Mouse (Mus musculus) CH12.LX (cell line): ENCODE measurements around the gene Wdr90. TPM values are rescaled to one million over a fixed set of nuclear protein-coding genes. Genes with fewer than 3 reads are reported as not detected.

Experiments used
- DNase-seq: peaks from one replicate; pipeline ENCODE4 v3.0.0-alpha.2; 2013; ENCODE audit errors: extremely low read depth
- H3K27ac ChIP-seq: 2 replicates; pipeline ENCODE4 v1.5.1; 2012; ENCODE audit warnings: low read depth, mild to moderate bottlenecking, control low read depth, moderate library complexity; ENCODE audit not compliant: insufficient read depth
- H3K27me3 ChIP-seq: replicated peaks from 2 replicates; pipeline ENCODE3; 2012; ENCODE audit warnings: inconsistent platforms
- H3K36me3 ChIP-seq, 2 experiments: replicated peaks in 1 of 2; 2 replicates each; pipeline versions ENCODE3 to v1.6.1; 2012; ENCODE audit warnings: inconsistent platforms in 1 of 2, low read length in 1 of 2, mild to moderate bottlenecking in 1 of 2, mixed read lengths in 1 of 2, moderate library complexity in 1 of 2; ENCODE audit not compliant: control insufficient read depth in 1 of 2, insufficient read depth in 1 of 2
- H3K4me1 ChIP-seq, 2 experiments: 2 replicates each; pipeline ENCODE4 v1.6.1; 2012; ENCODE audit warnings: inconsistent platforms in 1 of 2, moderate library complexity in 1 of 2; ENCODE audit not compliant: insufficient read depth in 2 of 2, control insufficient read depth in 1 of 2
- H3K4me2 ChIP-seq: 2 replicates; pipeline ENCODE4 v1.6.1; 2012; ENCODE audit warnings: low read depth, mild to moderate bottlenecking, control low read depth; ENCODE audit not compliant: poor library complexity, insufficient read depth, severe bottlenecking
- H3K4me3 ChIP-seq, 3 experiments: fragments of 150-350 bp in 1 of 3; sonication (generic) in 1 of 3; replicated peaks in 1 of 3; 2 replicates each; pipeline versions ENCODE3 to v1.5.1; 2011 to 2012; ENCODE audit warnings: low read depth in 2 of 3, low read length in 2 of 3, mild to moderate bottlenecking in 2 of 3, moderate library complexity in 2 of 3, control low read depth in 1 of 3, improper control_type of control experiment in 1 of 3, inconsistent platforms in 1 of 3, mixed read lengths in 1 of 3; ENCODE audit not compliant: poor library complexity in 1 of 3
- H3K79me2 ChIP-seq: replicated peaks from 2 replicates; pipeline ENCODE4 v1.6.1; 2012; ENCODE audit warnings: mild to moderate bottlenecking, moderate library complexity; ENCODE audit not compliant: control insufficient read depth, poor library complexity, insufficient read depth, severe bottlenecking; ENCODE audit errors: extremely low read depth
- H3K9ac ChIP-seq: 2 replicates; pipeline ENCODE4 v1.6.1; 2012; ENCODE audit warnings: low read depth, mild to moderate bottlenecking, control low read depth, moderate library complexity; ENCODE audit not compliant: insufficient read depth
- H3K9me3 ChIP-seq: replicated peaks from 2 replicates; pipeline ENCODE3; 2012; ENCODE audit warnings: low read length, inconsistent platforms, mixed read lengths
- BHLHE40 ChIP-seq: IDR thresholded peaks from 2 replicates; pipeline ENCODE4 v1.6.1; 2011; ENCODE audit warnings: mild to moderate bottlenecking, low read depth, low read length, improper control_type of control experiment
- CHD1 ChIP-seq: IDR thresholded peaks from 2 replicates; pipeline ENCODE4 v1.6.1; 2012; ENCODE audit warnings: low read depth, low read length, improper control_type of control experiment, inconsistent platforms
- CHD2 ChIP-seq: IDR thresholded peaks from 2 replicates; pipeline ENCODE4 v1.6.1; 2011; ENCODE audit warnings: low read length, improper control_type of control experiment
- E2F4 ChIP-seq: IDR thresholded peaks from 2 replicates; pipeline ENCODE4 v1.6.1; 2011; ENCODE audit warnings: low read depth, low read length, improper control_type of control experiment; ENCODE audit not compliant: insufficient replicate concordance
- HCFC1 ChIP-seq: IDR thresholded peaks from 2 replicates; pipeline ENCODE4 v1.6.1; 2012; ENCODE audit warnings: low read depth, mild to moderate bottlenecking, inconsistent platforms, low read length, improper control_type of control experiment
- IRF4 ChIP-seq: IDR thresholded peaks from 2 replicates; pipeline ENCODE4 v1.6.1; 2014; ENCODE audit warnings: low read depth, mild to moderate bottlenecking, inconsistent platforms, low read length, improper control_type of control experiment
- JUND ChIP-seq: conservative IDR thresholded peaks from 2 replicates; pipeline ENCODE4 v1.6.1; 2011; ENCODE audit warnings: low read depth, low read length, improper control_type of control experiment
- KAT2A ChIP-seq: IDR thresholded peaks from 2 replicates; pipeline ENCODE4 v1.6.1; 2012; ENCODE audit warnings: low read length, improper control_type of control experiment, inconsistent platforms; ENCODE audit not compliant: insufficient replicate concordance
- MAFK ChIP-seq: IDR thresholded peaks from 2 replicates; pipeline ENCODE4 v1.6.1; 2011; ENCODE audit warnings: low read length, improper control_type of control experiment; ENCODE audit not compliant: insufficient replicate concordance
- MAZ ChIP-seq: IDR thresholded peaks from 2 replicates; pipeline ENCODE4 v1.6.1; 2012; ENCODE audit warnings: low read depth, mild to moderate bottlenecking, inconsistent platforms, low read length, improper control_type of control experiment, moderate library complexity
- MEF2A ChIP-seq: IDR thresholded peaks from 2 replicates; pipeline ENCODE4 v1.6.1; 2014; ENCODE audit warnings: low read depth, mild to moderate bottlenecking, inconsistent platforms, low read length, improper control_type of control experiment, borderline replicate concordance
- MXI1 ChIP-seq: IDR thresholded peaks from 2 replicates; pipeline ENCODE4 v1.6.1; 2011; ENCODE audit warnings: mild to moderate bottlenecking, low read depth, low read length, improper control_type of control experiment
- MYC ChIP-seq: IDR thresholded peaks from 2 replicates; pipeline ENCODE4 v1.6.1; 2011; ENCODE audit warnings: low read depth, mild to moderate bottlenecking, improper control_type of control experiment, low read length
- NELFE ChIP-seq: IDR thresholded peaks from 2 replicates; pipeline ENCODE4 v1.6.1; 2011; ENCODE audit warnings: low read depth, low read length, improper control_type of control experiment
- NRF1 ChIP-seq: IDR thresholded peaks from 2 replicates; pipeline ENCODE4 v1.6.1; 2014; ENCODE audit warnings: low read depth, mild to moderate bottlenecking, inconsistent platforms, low read length, improper control_type of control experiment, moderate library complexity
- PAX5 ChIP-seq: IDR thresholded peaks from 2 replicates; pipeline ENCODE4 v1.6.1; 2012; ENCODE audit warnings: low read length, inconsistent platforms, mixed read lengths
- POLR2A ChIP-seq: IDR thresholded peaks from 2 replicates; pipeline ENCODE4 v1.6.1; 2011; ENCODE audit warnings: low read depth, mild to moderate bottlenecking, improper control_type of control experiment, low read length
- POLR2AphosphoS2 ChIP-seq: IDR thresholded peaks from 2 replicates; pipeline ENCODE4 v1.6.1; 2011; ENCODE audit warnings: low read depth, low read length, improper control_type of control experiment
- RAD21 ChIP-seq: IDR thresholded peaks from 2 replicates; pipeline ENCODE4 v1.6.1; 2011; ENCODE audit warnings: low read depth, mild to moderate bottlenecking, low read length, improper control_type of control experiment, moderate library complexity
- RCOR1 ChIP-seq: conservative IDR thresholded peaks from 2 replicates; pipeline ENCODE4 v1.6.1; 2012; ENCODE audit warnings: low read depth, mild to moderate bottlenecking, inconsistent platforms, low read length, improper control_type of control experiment
- SMC3 ChIP-seq: IDR thresholded peaks from 2 replicates; pipeline ENCODE4 v1.6.1; 2011; ENCODE audit warnings: low read depth, low read length, improper control_type of control experiment
- TBP ChIP-seq: conservative IDR thresholded peaks from 2 replicates; pipeline ENCODE4 v1.6.1; 2011; ENCODE audit warnings: low read depth, low read length, improper control_type of control experiment
- TCF12 ChIP-seq: IDR thresholded peaks from 2 replicates; pipeline ENCODE4 v1.6.1; 2014; ENCODE audit warnings: low read depth, mild to moderate bottlenecking, inconsistent platforms, low read length, improper control_type of control experiment
- UBTF ChIP-seq: IDR thresholded peaks from 2 replicates; pipeline ENCODE4 v1.6.1; 2012; ENCODE audit warnings: low read depth, mild to moderate bottlenecking, inconsistent platforms, low read length, improper control_type of control experiment, moderate library complexity
- ZC3H11A ChIP-seq: IDR thresholded peaks from 2 replicates; pipeline ENCODE4 v1.6.1; 2012; ENCODE audit warnings: low read depth, mild to moderate bottlenecking, inconsistent platforms, low read length, improper control_type of control experiment
- ZKSCAN1 ChIP-seq: IDR thresholded peaks from 2 replicates; pipeline ENCODE4 v1.6.1; 2012; ENCODE audit warnings: low read depth, inconsistent platforms, low read length, improper control_type of control experiment, borderline replicate concordance
- ZMIZ1 ChIP-seq: IDR thresholded peaks from 2 replicates; pipeline ENCODE4 v1.6.1; 2012; ENCODE audit warnings: low read depth, mild to moderate bottlenecking, inconsistent platforms, low read length, improper control_type of control experiment
- ZNF384 ChIP-seq: IDR thresholded peaks from 2 replicates; pipeline ENCODE4 v1.6.1; 2012; ENCODE audit warnings: low read depth, low read length, improper control_type of control experiment, inconsistent platforms
- dilution Hi-C: fragments of 300-500 bp; cut with MboI; formaldehyde crosslinking; loops from 2 replicates; pipeline ENCODE4 v1.14.3; 2020; ENCODE audit warnings: low sequenced_read_pairs; ENCODE audit not compliant: extremely low pct_unique_long_range_greater_than_20kb, extremely low pct_ligation_motif_present
- in situ Hi-C: fragments of 300-500 bp; cut with MboI; formaldehyde crosslinking; loops from 3 replicates; pipeline ENCODE4 v1.14.3; 2019; ENCODE audit warnings: low sequenced_read_pairs, low pct_ligation_motif_present, low pct_unique_long_range_greater_than_20kb, mixed read lengths
- polyA plus RNA-seq: library from polyadenylated mRNA; unstranded; fragments of >175 nt; gene quantifications from 2 replicates; pipeline ENCODE4 v1.2.1, GENCODE M21; 2012; ENCODE audit warnings: low read depth; ENCODE audit not compliant: insufficient read length
- total RNA-seq, 2 experiments: library from RNA; depleted of rRNA; stranded (reverse); fragments of 300-350 nt in 1 of 2; fragments of >200 nt in 1 of 2; gene quantifications; 2 replicates each; pipeline ENCODE4 v1.2.3; 2012 to 2014

The Wdr90 gene
- total and polyA plus RNA-seq, 3 experiments = 16.0 to 38.0 (median 23.8) TPM

GRCm38 (mm10) chr17:25833291-25833663 is 28.0 kb downstream of the Wdr90 start, which contains the start of gene Stub1:
TSS of gene Stub1 (minus strand) at chr17:25833404.
- peak within 1 kb of the TSS; percentile 47 for H3K27ac ChIP-seq
- H3K9me3 ChIP-seq = no peaks in the 10 kb centered on the region
- H3K79me2 ChIP-seq = peaks cover 14% of the 10 kb centered on the region
- no peaks in the 10 kb centered on the region for H3K27me3 ChIP-seq
- DNase-seq = peak; percentile 58
- H3K9ac ChIP-seq = peak within 1 kb of the TSS; percentile 90
- peaks cover 18 to 42% of the 10 kb centered on the region in 2 experiments for H3K4me1 ChIP-seq
- 0 out of 2 replicates have a peak, but pooled peaks have one; percentile 5 for TF ChIP-seq CHD2
- TF ChIP-seq MXI1 = no peak; the same call in 1 of the 2 replicates
- TF ChIP-seq POLR2AphosphoS2 = 0 out of 2 replicates have a peak, but pooled peaks have one; percentile 5
- TF ChIP-seq CHD1 = no peak
- no peak for TF ChIP-seq SMC3
- TF ChIP-seq BHLHE40 = no peak
- TF ChIP-seq MAZ = no peak
- no peak for TF ChIP-seq TBP
- dilution Hi-C loops (no loop called here), in situ Hi-C loops (no loop called here)
- peak within 1 kb of the TSS; percentile 85 for H3K4me2 ChIP-seq
- peak within 1 kb of the TSS; percentile 71 to 81 (median 81) for H3K4me3 ChIP-seq
- H3K36me3 ChIP-seq = peaks cover 53 to 77% of the 10 kb centered on the region in 2 experiments

- in situ Hi-C loops (no loop called here), dilution Hi-C loops (no loop called here)
- H3K27me3 ChIP-seq = no peaks in the 10 kb centered on the region
- peaks cover 14% of the 10 kb centered on the region for H3K79me2 ChIP-seq
- H3K27ac ChIP-seq = peak overlapping the region; percentile 47
- H3K4me3 ChIP-seq = peak overlapping the region; percentile 71 to 81 (median 81)
- peaks cover 21 to 45% of the 10 kb centered on the region in 2 experiments for H3K4me1 ChIP-seq
- H3K4me2 ChIP-seq = peak overlapping the region; percentile 85
- H3K36me3 ChIP-seq = peaks cover 53 to 77% of the 10 kb centered on the region in 2 experiments
- peak overlapping the region; percentile 90 for H3K9ac ChIP-seq
- H3K9me3 ChIP-seq = no peaks in the 10 kb centered on the region
- DNase-seq = peak; percentile 99
- TF ChIP-seq MAFK (no peak), CHD1 (no peak), ZNF384 (no peak), PAX5 (no peak), RCOR1 (no peak), KAT2A (0 out of 2 replicates have a peak, but pooled peaks have one; percentile 69), E2F4 (no peak), MAZ (no peak; the same call in 1 of the 2 replicates), SMC3 (no peak), ZC3H11A (no peak), MXI1 (peak; percentile 91), RAD21 (no peak), CHD2 (no peak), HCFC1 (peak; percentile 80), NRF1 (peak; percentile 41; the same call in 1 of the 2 replicates), MEF2A (peak; percentile 41; the same call in 1 of the 2 replicates), JUND (no peak), MYC (peak; percentile 65; the same call in 1 of the 2 replicates), TCF12 (peak; percentile 59), POLR2AphosphoS2 (peak; percentile 92; the same call in 1 of the 2 replicates), IRF4 (peak; percentile 17; the same call in 1 of the 2 replicates), UBTF (peak; percentile 76; the same call in 1 of the 2 replicates), BHLHE40 (peak; percentile 94), ZKSCAN1 (no peak), NELFE (peak; percentile 82), ZMIZ1 (peak; percentile 90), POLR2A (peak; percentile 90)
Measured at GRCm38 (mm10) chr17:25832436-25833290, 28.6 kb downstream of the Wdr90 start.
